In genomic region chr9:120759771-120760170, GRCm38 (mm10) we compare ENCODE assay signal across 8 mouse cellular contexts.
DNase-seq lines count a peak whose midpoint lies in the region; ATAC-seq and TF ChIP-seq lines count a peak whose summit lies in the region.

No protein-coding gene starts in this region.

- peak; percentile 97 for TF ChIP-seq EP300 in ES-Bruce4 (IDR thresholded peaks at IDR 0.05; ENCODE audit: insufficient read depth, low read depth, low read length)

- no peaks in the 10 kb centered on the region for H3K27me3 ChIP-seq in ES-Bruce4 (ENCODE audit: control insufficient read depth, insufficient read depth, low read length, poor library complexity, severe bottlenecking)
- no peaks in the 10 kb centered on the region for H3K27me3 ChIP-seq in hindbrain, embryonic 10.5 days (ENCODE audit: insufficient read depth, poor library complexity, severe bottlenecking)
- H3K27me3 ChIP-seq in small intestine, adult 2 months (ENCODE audit: control insufficient read depth, insufficient read depth, low read length) = no peaks in the 10 kb centered on the region

- H3K4me1 ChIP-seq in ES-Bruce4 (ENCODE audit: control insufficient read depth, insufficient read depth, low read length) (no peaks in the 10 kb centered on the region), ES-E14 (ENCODE audit: control insufficient read depth in 2 of 2, insufficient read depth in 2 of 2, low read length in 2 of 2, poor library complexity in 1 of 2) (peaks cover 0 to 8% of the 10 kb centered on the region in 2 experiments)
- peaks cover 8% of the 10 kb centered on the region for H3K4me1 ChIP-seq in hindbrain, embryonic 10.5 days (replicated peaks)
- peaks cover 16% of the 10 kb centered on the region for H3K4me1 ChIP-seq in small intestine, adult 2 months (ENCODE audit: control insufficient read depth, insufficient read depth, insufficient read length, low read length)

- H3K9me3 ChIP-seq in ES-Bruce4 (replicated peaks; ENCODE audit: control insufficient read depth, insufficient read depth, low read length, poor library complexity, severe bottlenecking) (0 out of 2 replicates have a peak, but pooled peaks cover 5% of the 10 kb centered on the region), ES-E14 (ENCODE audit: control insufficient read depth, insufficient read depth, low read depth, low read length) (0 out of 2 replicates have a peak, but pooled peaks cover 1% of the 10 kb centered on the region)
- H3K9me3 ChIP-seq in hindbrain, embryonic 10.5 days = peaks cover 5% of the 10 kb centered on the region; the same call in 1 of the 2 replicates

- intact Hi-C loops in left cerebral cortex, postnatal 36 days (cut with DNase I) = no loop called here
- intact Hi-C loops in heart, postnatal 10 days (cut with DNase I) = no loop called here

- peak; percentile 63 for DNase-seq in ES-E14 (ENCODE audit: low read depth, low spot score)
- DNase-seq in hindbrain, embryonic 10.5 days (ENCODE audit: low spot score) = no peak
- DNase-seq in left cerebral cortex, postnatal 36 days (ENCODE audit: low spot score in 2 of 2) = peak; percentile 26 to 43
- no peak for DNase-seq in thymus, postnatal 0 days (ENCODE audit: low spot score)
- no peak for DNase-seq in heart, postnatal 10 days

- H3K4me3 ChIP-seq in ES-Bruce4 (ENCODE audit: low read depth, low read length) = no peak overlapping the region
- H3K4me3 ChIP-seq in ES-E14 (ENCODE audit: insufficient read depth in 1 of 2, low read depth in 1 of 2, low read length in 2 of 2, poor library complexity in 1 of 2, severe bottlenecking in 1 of 2) = no peak overlapping the region
- H3K4me3 ChIP-seq in hindbrain, embryonic 10.5 days = no peak overlapping the region
- H3K4me3 ChIP-seq in small intestine, adult 2 months (ENCODE audit: low read depth, low read length) = no peak overlapping the region

- TF ChIP-seq CTCF in ES-Bruce4 (IDR thresholded peaks at IDR 0.05; ENCODE audit: low read depth, low read length) = no peak
- no peak for TF ChIP-seq CTCF in small intestine, adult 2 months (IDR thresholded peaks at IDR 0.05; ENCODE audit: extremely low read depth, insufficient read length, insufficient replicate concordance, low read depth, low read length)

- H3K36me3 ChIP-seq in ES-Bruce4 (ENCODE audit: control insufficient read depth, insufficient read depth, low read length, poor library complexity, severe bottlenecking) (no peaks in the 10 kb centered on the region), ES-E14 (ENCODE audit: control insufficient read depth, insufficient read depth, low read length, poor library complexity, severe bottlenecking) (no peaks in the 10 kb centered on the region)
- no peaks in the 10 kb centered on the region for H3K36me3 ChIP-seq in hindbrain, embryonic 10.5 days
- no peaks in the 10 kb centered on the region for H3K36me3 ChIP-seq in small intestine, adult 2 months (ENCODE audit: control insufficient read depth, insufficient read depth, low read length)

- 44% methylated on average over 5 of the region's 5 CpGs for WGBS in hindbrain, embryonic 10.5 days
- WGBS in small intestine, adult 2 months = 27% methylated on average over 5 of the region's 5 CpGs

- TF ChIP-seq POLR2A in ES-Bruce4 (IDR thresholded peaks at IDR 0.05; ENCODE audit: insufficient read depth, low read length) = no peak
- TF ChIP-seq POLR2A in small intestine, adult 2 months (IDR thresholded peaks at IDR 0.05; ENCODE audit: low read depth, low read length) = no peak

- H3K9ac ChIP-seq in ES-Bruce4 (ENCODE audit: low read depth, poor library complexity, severe bottlenecking) = no peak overlapping the region
- no peak overlapping the region for H3K9ac ChIP-seq in ES-E14 (ENCODE audit: insufficient read depth, low read depth, low read length, poor library complexity, severe bottlenecking)

- in situ Hi-C loops in ES-E14 (cut with MboI; ENCODE audit: low sequenced_read_pairs in 2 of 2, unreplicated experiment in 2 of 2) = no loop called here

- no peak for ATAC-seq in inflammation-experienced regulatory T-cells, adult 6 months

- peak overlapping the region; percentile 78 for H3K27ac ChIP-seq in ES-Bruce4 (ENCODE audit: insufficient read depth, low read length)
- peak overlapping the region; percentile 0; the same call in 1 of the 2 replicates for H3K27ac ChIP-seq in ES-E14 (ENCODE audit: insufficient read depth, low read depth, low read length, poor library complexity, severe bottlenecking)
- peak overlapping the region; percentile 69 for H3K27ac ChIP-seq in hindbrain, embryonic 10.5 days
- H3K27ac ChIP-seq in small intestine, adult 2 months (ENCODE audit: insufficient read depth, low read depth, low read length) = peak overlapping the region; percentile 70

TF ChIP-seq in ES-E14, 5 proteins besides CTCF, POLR2A, EP300 and RAD21:
- TF ChIP-seq ZNF384 (IDR thresholded peaks at IDR 0.05; ENCODE audit: low read depth, low read length) (no peak), ZC3H11A (IDR thresholded peaks at IDR 0.05; ENCODE audit: borderline replicate concordance, low read depth, low read length) (no peak), CHD2 (IDR thresholded peaks at IDR 0.05; ENCODE audit: low read depth, low read length) (no peak), HCFC1 (IDR thresholded peaks at IDR 0.05; ENCODE audit: borderline replicate concordance, insufficient read depth, low read length) (no peak), MAFK (IDR thresholded peaks at IDR 0.05; ENCODE audit: insufficient read depth, low read depth, low read length) (no peak)
TF ChIP-seq in ES-E14: peak in this region for 0.

Comparison
In these comparisons a context has a peak if more than half of its experiments do, and no peak if none do; other contexts are left out.
1. H3K27ac ChIP-seq: peak in every context shown above with its lines; median percentile 78 in ES-Bruce4; 70 in small intestine, adult 2 months; 69 in hindbrain, embryonic 10.5 days; 0 in ES-E14.
2. DNase-seq: peak in ES-E14 (single experiment) and left cerebral cortex, postnatal 36 days (2 of 2); none in hindbrain, embryonic 10.5 days (single experiment), thymus, postnatal 0 days (single experiment) and heart, postnatal 10 days (0 of 2).